Mouse (Mus musculus): ENCODE measurements around the gene Dpm2. TPM values are rescaled to one million over a fixed set of nuclear protein-coding genes. Genes with fewer than 3 reads are reported as not detected.
A peak's percentile ranks its signal among the peaks of the same experiment; 100 is the strongest.

Gene Dpm2
- polyA plus RNA-seq, 1 experiment, result 110 TPM

DNA sequence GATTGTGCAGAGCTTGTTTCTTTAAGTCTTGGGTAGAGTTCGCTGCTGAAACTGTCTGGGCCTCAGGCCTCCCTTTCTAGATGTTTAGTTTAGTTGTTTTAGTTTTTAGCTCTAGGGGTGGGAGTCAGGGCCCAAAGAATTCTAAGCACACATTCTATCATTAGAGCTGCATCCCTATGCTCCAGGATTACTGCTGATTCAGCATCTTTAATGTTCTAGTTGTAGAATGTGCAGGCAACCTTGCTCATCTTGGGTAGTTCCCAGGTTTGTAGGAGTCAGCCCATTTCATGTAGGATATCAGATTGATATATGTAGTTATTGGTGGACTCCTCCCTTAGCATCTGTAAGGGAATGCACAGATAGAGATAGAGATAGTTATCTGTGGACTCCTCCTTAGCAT is 46.5 kb downstream of the Dpm2 start:
- H3K27me3 ChIP-seq (ENCODE audit: control insufficient read depth, insufficient read depth, low read length), result no peaks in the 10 kb centered on the region
- H3K4me3 ChIP-seq (ENCODE audit: control insufficient read depth, low read depth, low read length), result no peak overlapping the region
- no peak overlapping the region for H3K27ac ChIP-seq (ENCODE audit: control insufficient read depth, insufficient read depth, low read depth, low read length)
- no peak for TF ChIP-seq POLR2A (IDR thresholded peaks at IDR 0.05; ENCODE audit: control insufficient read depth, low read depth, low read length)
- TF ChIP-seq CTCF (IDR thresholded peaks at IDR 0.05; ENCODE audit: control insufficient read depth, insufficient read depth, insufficient replicate concordance, low read depth, low read length), result no peak
- no peaks in the 10 kb centered on the region for H3K36me3 ChIP-seq (ENCODE audit: control insufficient read depth, insufficient read depth, low read length)
- peaks cover 26% of the 10 kb centered on the region for H3K4me1 ChIP-seq (ENCODE audit: control insufficient read depth, insufficient read depth, low read length)

- no peak overlapping the region for H3K4me3 ChIP-seq (ENCODE audit: control insufficient read depth, low read depth, low read length)
- TF ChIP-seq POLR2A (IDR thresholded peaks at IDR 0.05; ENCODE audit: control insufficient read depth, low read depth, low read length), result no peak
- TF ChIP-seq CTCF (IDR thresholded peaks at IDR 0.05; ENCODE audit: control insufficient read depth, insufficient read depth, insufficient replicate concordance, low read depth, low read length), result peak; percentile 67; the same call in 1 of the 2 replicates
These were observed 46.9 kb downstream of the Dpm2 start for GRCm38 (mm10) chr2:32617601-32618000.

DNA sequence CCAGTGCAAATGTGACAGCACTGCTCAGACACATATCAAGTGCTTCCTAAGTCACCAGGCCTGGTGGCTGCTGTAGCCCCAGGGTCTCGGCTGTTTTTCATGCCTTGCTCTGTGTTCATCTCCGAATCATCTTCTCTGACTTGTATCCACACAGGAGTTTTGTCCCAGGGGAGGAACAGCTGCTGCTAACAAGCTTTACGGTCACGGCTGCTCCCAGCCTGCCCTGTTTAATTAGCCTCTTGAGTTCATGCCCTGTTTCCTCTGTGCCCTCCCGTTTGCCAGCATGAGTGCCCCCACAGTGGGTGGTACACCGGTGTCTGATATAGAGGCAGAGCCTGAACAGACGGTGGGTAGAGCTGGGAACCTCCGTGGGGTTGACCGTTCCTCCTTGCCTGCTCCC is 47.4 kb downstream of the Dpm2 start:
- no peak overlapping the region for H3K4me3 ChIP-seq (ENCODE audit: control insufficient read depth, low read depth, low read length)
- peaks cover 24% of the 10 kb centered on the region for H3K4me1 ChIP-seq (ENCODE audit: control insufficient read depth, insufficient read depth, low read length)
- no peaks in the 10 kb centered on the region for H3K36me3 ChIP-seq (ENCODE audit: control insufficient read depth, insufficient read depth, low read length)
- no peaks in the 10 kb centered on the region for H3K27me3 ChIP-seq (ENCODE audit: control insufficient read depth, insufficient read depth, low read length)
- TF ChIP-seq CTCF (IDR thresholded peaks at IDR 0.05; ENCODE audit: control insufficient read depth, insufficient read depth, insufficient replicate concordance, low read depth, low read length) (no peak), POLR2A (IDR thresholded peaks at IDR 0.05; ENCODE audit: control insufficient read depth, low read depth, low read length) (no peak)
- H3K27ac ChIP-seq (ENCODE audit: control insufficient read depth, insufficient read depth, low read depth, low read length), result no peak overlapping the region

More at GRCm38 (mm10) chr2:32617601-32618000, 46.9 kb downstream of the Dpm2 start:
- Histone ChIP-seq H3K4me1 (ENCODE audit: control insufficient read depth, insufficient read depth, low read length) (peaks cover 24% of the 10 kb centered on the region), H3K27ac (ENCODE audit: control insufficient read depth, insufficient read depth, low read depth, low read length) (no peak overlapping the region), H3K36me3 (ENCODE audit: control insufficient read depth, insufficient read depth, low read length) (no peaks in the 10 kb centered on the region), H3K27me3 (ENCODE audit: control insufficient read depth, insufficient read depth, low read length) (no peaks in the 10 kb centered on the region)

- TF ChIP-seq CTCF (IDR thresholded peaks at IDR 0.05; ENCODE audit: control insufficient read depth, insufficient read depth, insufficient replicate concordance, low read depth, low read length), result no peak
- no peak for TF ChIP-seq POLR2A (IDR thresholded peaks at IDR 0.05; ENCODE audit: control insufficient read depth, low read depth, low read length)
- Histone ChIP-seq H3K27me3 (ENCODE audit: control insufficient read depth, insufficient read depth, low read length) (no peaks in the 10 kb centered on the region), H3K4me1 (ENCODE audit: control insufficient read depth, insufficient read depth, low read length) (peaks cover 20% of the 10 kb centered on the region), H3K4me3 (ENCODE audit: control insufficient read depth, low read depth, low read length) (peak overlapping the region; percentile 91), H3K36me3 (ENCODE audit: control insufficient read depth, insufficient read depth, low read length) (no peaks in the 10 kb centered on the region), H3K27ac (ENCODE audit: control insufficient read depth, insufficient read depth, low read depth, low read length) (peak overlapping the region; percentile 73)
These were observed 50.2 kb downstream of the Dpm2 start for GRCm38 (mm10) chr2:32620682-32621516.

- Histone ChIP-seq H3K27me3 (ENCODE audit: control insufficient read depth, insufficient read depth, low read length) (no peaks in the 10 kb centered on the region), H3K4me3 (ENCODE audit: control insufficient read depth, low read depth, low read length) (peak within 1 kb of the TSS; percentile 91), H3K27ac (ENCODE audit: control insufficient read depth, insufficient read depth, low read depth, low read length) (peak within 1 kb of the TSS; percentile 73), H3K4me1 (ENCODE audit: control insufficient read depth, insufficient read depth, low read length) (peaks cover 24% of the 10 kb centered on the region), H3K36me3 (ENCODE audit: control insufficient read depth, insufficient read depth, low read length) (no peaks in the 10 kb centered on the region)
- TF ChIP-seq POLR2A (IDR thresholded peaks at IDR 0.05; ENCODE audit: control insufficient read depth, low read depth, low read length), result peak; percentile 95; the same call in 1 of the 2 replicates
- no peak for TF ChIP-seq CTCF (IDR thresholded peaks at IDR 0.05; ENCODE audit: control insufficient read depth, insufficient read depth, insufficient replicate concordance, low read depth, low read length)
These were observed 50.8 kb downstream of the Dpm2 start, which contains the start of gene Ak1 for GRCm38 (mm10) chr2:32621517-32621859. Gene Ak1, plus strand, starts transcription at chr2:32621758.

Other genes with a start within 250 kb of the Dpm2 start
- gene Ciz1, start 218.5 kb upstream of the Dpm2 start, polyA plus RNA-seq (2012; rRNA removed), result 255 and 278 TPM in 2 replicates
- gene Dnm1, start 217.5 kb upstream of the Dpm2 start, polyA plus RNA-seq (2012; rRNA removed), result 36.3 and 39.4 TPM in 2 replicates
- 92.9 and 102 TPM in 2 replicates for gene 1110008P14Rik, start 188.9 kb upstream of the Dpm2 start, polyA plus RNA-seq (2012; rRNA removed)
- gene Lcn2, start 182.6 kb upstream of the Dpm2 start, polyA plus RNA-seq (2012; rRNA removed), result 197 and 328 TPM in 2 replicates
- gene Ptges2, start 175.0 kb upstream of the Dpm2 start, polyA plus RNA-seq (2012; rRNA removed), result 7.5 and 7.6 TPM in 2 replicates
- 19.9 and 22.7 TPM in 2 replicates for gene Naif1, start 120.4 kb upstream of the Dpm2 start, polyA plus RNA-seq (2012; rRNA removed)
- 36.7 and 38.4 TPM in 2 replicates for gene Slc25a25, start 119.4 kb upstream of the Dpm2 start, polyA plus RNA-seq (2012; rRNA removed)
- 15.4 and 17.6 TPM in 2 replicates for gene Fam102a, start 35.5 kb upstream of the Dpm2 start, polyA plus RNA-seq (2012; rRNA removed)
- gene Pip5kl1, start 3.9 kb downstream of the Dpm2 start, polyA plus RNA-seq (2012; rRNA removed), result 39.7 and 47.8 TPM in 2 replicates
- gene 9430097D07Rik, start 4.8 kb downstream of the Dpm2 start, polyA plus RNA-seq (2012; rRNA removed), result 2.2 and 2.3 TPM in 2 replicates
- 1.4 and 1.6 TPM in 2 replicates for gene St6galnac4, start 16.2 kb downstream of the Dpm2 start, polyA plus RNA-seq (2012; rRNA removed)
- gene St6galnac6, start 28.9 kb downstream of the Dpm2 start, polyA plus RNA-seq (2012; rRNA removed), result 17.6 and 24.7 TPM in 2 replicates
- 172 and 177 TPM in 2 replicates for gene Ak1, start 50.9 kb downstream of the Dpm2 start, polyA plus RNA-seq (2012; rRNA removed)
- 6.5 and 7.9 TPM in 2 replicates for gene Eng, start 75.7 kb downstream of the Dpm2 start, polyA plus RNA-seq (2012; rRNA removed)
- 39.4 and 45.3 TPM in 2 replicates for gene Fpgs, start 133.3 kb downstream of the Dpm2 start, polyA plus RNA-seq (2012; rRNA removed)
- gene Cdk9, start 142.2 kb downstream of the Dpm2 start, polyA plus RNA-seq (2012; rRNA removed), result 105 and 121 TPM in 2 replicates
- 1.9 and 2.3 TPM in 2 replicates for gene Sh2d3c, start 150.2 kb downstream of the Dpm2 start, polyA plus RNA-seq (2012; rRNA removed)
- 0.10 and 0.16 TPM in 2 replicates for gene 6330409D20Rik, start 170.2 kb downstream of the Dpm2 start, polyA plus RNA-seq (2012; rRNA removed)
- gene Tor2a, start 186.4 kb downstream of the Dpm2 start, polyA plus RNA-seq (2012; rRNA removed), result 17.9 and 18.3 TPM in 2 replicates
- gene Ttc16, start 204.8 kb downstream of the Dpm2 start, polyA plus RNA-seq (2012; rRNA removed), result 132 and 146 TPM in 2 replicates
- gene Ptrh1, start 204.9 kb downstream of the Dpm2 start, polyA plus RNA-seq (2012; rRNA removed), result 24.7 and 34.2 TPM in 2 replicates
- gene Cfap157, start 213.6 kb downstream of the Dpm2 start, polyA plus RNA-seq (2012; rRNA removed), result 51.6 and 54.7 TPM in 2 replicates

All from testis, adult 2 months (tissue).